Comparison of ENCODE assay signal across 9 mouse cellular contexts in the genomic region with DNA sequence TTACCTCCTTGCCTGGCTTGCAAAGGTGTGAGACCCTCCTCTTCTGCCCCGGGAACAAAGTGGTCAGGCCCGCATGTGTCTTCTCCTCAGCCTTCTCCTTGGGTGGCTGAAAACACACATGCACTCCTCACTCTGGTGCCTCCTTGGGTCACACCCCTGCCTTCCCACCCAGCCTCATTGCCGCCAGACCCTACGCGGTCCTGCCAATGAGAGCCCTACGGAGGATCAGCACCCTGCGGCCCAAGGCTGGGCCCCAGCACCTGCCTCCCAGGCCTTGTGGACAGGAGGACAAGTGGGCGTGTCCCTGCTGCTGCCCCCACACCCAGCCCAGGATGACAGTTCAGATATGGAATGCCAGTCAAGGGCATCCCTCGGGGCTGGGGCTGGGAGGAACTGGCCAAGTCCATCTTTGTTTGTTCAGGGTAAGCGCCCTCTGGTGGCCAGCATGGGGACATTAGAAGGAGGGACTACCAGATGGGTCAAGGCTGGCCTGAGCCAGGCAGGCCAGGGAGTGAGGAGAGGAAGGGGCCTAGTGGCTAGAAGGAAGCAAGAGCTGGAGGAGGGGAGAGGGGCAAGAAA. TPM values are rescaled to one million over a fixed set of nuclear protein-coding genes. Genes with fewer than 3 reads are reported as not detected.
DNase-seq lines count a peak whose midpoint lies in the region; ATAC-seq lines count a peak whose summit lies in the region.
"Had no signal": no experiment of that assay in that cellular context is flagged by ENCODE, and none has a peak within 500 bp of the region (broad histone marks: within the 10 kb centered on the region; RNA-seq: fewer than 3 reads in every experiment).

No protein-coding gene starts in this region.

- peaks cover 19% of the 10 kb centered on the region for H3K4me1 ChIP-seq in heart, embryonic 12.5 days (replicated peaks)
- peaks cover 9% of the 10 kb centered on the region for H3K4me1 ChIP-seq in midbrain, embryonic 10.5 days
- H3K4me1 ChIP-seq: limb, embryonic 12.5 days had no signal

- no peak overlapping the region for H3K27ac ChIP-seq in heart, embryonic 12.5 days (ENCODE audit: poor library complexity, severe bottlenecking)
- H3K27ac ChIP-seq in midbrain, embryonic 10.5 days (replicated peaks): peak overlapping the region; percentile 42
- H3K27ac ChIP-seq: limb, embryonic 12.5 days had no signal

- H3K4me3 ChIP-seq in heart, embryonic 12.5 days: no peak overlapping the region
- H3K4me3 ChIP-seq in midbrain, embryonic 10.5 days: no peak overlapping the region
- H3K4me3 ChIP-seq: limb, embryonic 12.5 days had no signal

- H3K4me2 ChIP-seq in heart, embryonic 12.5 days: no peak overlapping the region
- H3K4me2 ChIP-seq: limb, embryonic 12.5 days had no signal

- H3K9ac ChIP-seq in heart, embryonic 12.5 days: no peak overlapping the region
- H3K9ac ChIP-seq: limb, embryonic 12.5 days had no signal

- no peaks in the 10 kb centered on the region for H3K9me3 ChIP-seq in heart, embryonic 12.5 days (replicated peaks)
- H3K9me3 ChIP-seq in midbrain, embryonic 10.5 days (replicated peaks): no peaks in the 10 kb centered on the region
- H3K9me3 ChIP-seq: limb, embryonic 12.5 days had no signal

- WGBS in heart, embryonic 12.5 days: 70% methylated on average over 10 of the region's 10 CpGs
- WGBS in midbrain, embryonic 10.5 days: 77% methylated on average over 10 of the region's 10 CpGs

- DNase-seq in CD4-positive, CD25-positive, alpha-beta regulatory T cell, adult 2 months (ENCODE audit: low read depth, low spot score): peak; percentile 63
- DNase-seq in ZHBTc4 (ENCODE audit: low read depth, low spot score): peak; percentile 78
- peak; percentile 81 for DNase-seq in embryo, embryonic 11 days
- DNase-seq in kidney, postnatal 14 days: peak; percentile 67
- peak; percentile 75 for DNase-seq in midbrain, embryonic 10.5 days (ENCODE audit: low spot score)
- peak; percentile 42 to 61 for DNase-seq in spleen, adult 18-20 months

- ATAC-seq in CD4-positive, CD25-positive, alpha-beta regulatory T cell, adult 4 months: no peak
- ATAC-seq in heart, embryonic 12.5 days (ENCODE audit: insufficient number of reproducible peaks, low FRiP score): peak; percentile 56; the same call in 1 of the 2 replicates

- no peaks in the 10 kb centered on the region for H3K27me3 ChIP-seq in heart, embryonic 12.5 days (replicated peaks)
- H3K27me3 ChIP-seq in midbrain, embryonic 10.5 days (ENCODE audit: low read depth, poor library complexity, severe bottlenecking): no peaks in the 10 kb centered on the region
- H3K27me3 ChIP-seq: limb, embryonic 12.5 days had no signal

- H3K36me3 ChIP-seq in heart, embryonic 12.5 days: peaks cover 74% of the 10 kb centered on the region
- H3K36me3 ChIP-seq in midbrain, embryonic 10.5 days: peaks cover 75% of the 10 kb centered on the region

RNA-seq across cellular contexts. Expression of a gene that starts 9.6 kb away (rescaled TPM):
- not detected for polyA plus RNA-seq in CD4-positive, CD25-positive, alpha-beta regulatory T cell, adult 4 months (2017; shearing (Covaris generic))
- polyA plus RNA-seq in heart, embryonic 12.5 days (2016; fragmentation: Nextera tagmentation; extraction: Ambion mirVana): 0.05 and 0.17 TPM in 2 replicates
- polyA plus RNA-seq in midbrain, embryonic 10.5 days (2016; fragmentation: Nextera tagmentation; extraction: Ambion mirVana): 0.41 and 0.79 TPM in 2 replicates

RNA-seq across cellular contexts. Expression of a gene that starts 12.8 kb away (rescaled TPM):
- polyA plus RNA-seq in CD4-positive, CD25-positive, alpha-beta regulatory T cell, adult 4 months (2017; shearing (Covaris generic)): 10 to 100 TPM; 13.6 to 16.4 TPM
- 21.5 and 22.2 TPM in 2 replicates for polyA plus RNA-seq in heart, embryonic 12.5 days (2016; fragmentation: Nextera tagmentation; extraction: Ambion mirVana)
- polyA plus RNA-seq in midbrain, embryonic 10.5 days (2016; fragmentation: Nextera tagmentation; extraction: Ambion mirVana): 31.6 and 35.3 TPM in 2 replicates

RNA-seq across cellular contexts. Expression of a gene that starts 28.6 kb away (rescaled TPM):
- polyA plus RNA-seq in CD4-positive, CD25-positive, alpha-beta regulatory T cell, adult 4 months (2017; shearing (Covaris generic)): 1 to 10 TPM; 7.2 to 10.0 TPM
- 7.9 and 8.5 TPM in 2 replicates for polyA plus RNA-seq in heart, embryonic 12.5 days (2016; fragmentation: Nextera tagmentation; extraction: Ambion mirVana)
- 4.8 and 6.1 TPM in 2 replicates for polyA plus RNA-seq in midbrain, embryonic 10.5 days (2016; fragmentation: Nextera tagmentation; extraction: Ambion mirVana)

RNA-seq across cellular contexts. Expression of a gene that starts 41.6 kb away (rescaled TPM):
- polyA plus RNA-seq in CD4-positive, CD25-positive, alpha-beta regulatory T cell, adult 4 months (2017; shearing (Covaris generic)): 1 to 10 TPM; 2.3 to 9.7 TPM
- polyA plus RNA-seq in heart, embryonic 12.5 days (2016; fragmentation: Nextera tagmentation; extraction: Ambion mirVana): 99.4 and 105 TPM in 2 replicates
- polyA plus RNA-seq in midbrain, embryonic 10.5 days (2016; fragmentation: Nextera tagmentation; extraction: Ambion mirVana): 86.8 and 87.3 TPM in 2 replicates

RNA-seq across cellular contexts. Expression of a gene that starts 53.9 kb away (rescaled TPM):
- not detected for polyA plus RNA-seq in CD4-positive, CD25-positive, alpha-beta regulatory T cell, adult 4 months (2017; shearing (Covaris generic))
- not detected in 2 replicates for polyA plus RNA-seq in heart, embryonic 12.5 days (2016; fragmentation: Nextera tagmentation; extraction: Ambion mirVana)
- 1.4 and 2.1 TPM in 2 replicates for polyA plus RNA-seq in midbrain, embryonic 10.5 days (2016; fragmentation: Nextera tagmentation; extraction: Ambion mirVana)
- polyA plus RNA-seq: limb, embryonic 12.5 days had no signal
